Comparison of ENCODE assay signal across 9 mouse cellular contexts in genomic region chr2:128240536-128241279, GRCm38 (mm10).
DNase-seq lines count a peak whose midpoint lies in the region; ATAC-seq lines count a peak whose summit lies in the region.
"Had no signal": no experiment of that assay in that cellular context is flagged by ENCODE, and none has a peak within 500 bp of the region (broad histone marks: within the 10 kb centered on the region; RNA-seq: fewer than 3 reads in every experiment).

No protein-coding gene starts in this region.

- ATAC-seq in intestine, embryonic 16.5 days: peak; percentile 96
- ATAC-seq in forebrain, embryonic 13.5 days: no peak

- peak; percentile 89 for DNase-seq in 3T3-L1 (ENCODE audit: low read depth, low spot score)
- DNase-seq in ZHBTc4 (ENCODE audit: low read depth, low spot score): peak; percentile 33
- peak; percentile 76 for DNase-seq in lung, postnatal 10 days
- DNase-seq in natural killer cell, adult 2 months (ENCODE audit: low spot score in 2 of 2): no peak
- DNase-seq in right cerebral cortex, postnatal 36 days (ENCODE audit: low spot score in 2 of 2): no peak
- DNase-seq in layer of hippocampus, postnatal 36 days: no peak

- peak overlapping the region; percentile 88 for H3K27ac ChIP-seq in intestine, embryonic 16.5 days (ENCODE audit: low read length)
- no peak overlapping the region for H3K27ac ChIP-seq in forebrain, embryonic 13.5 days
- H3K27ac ChIP-seq: heart, embryonic 13.5 days had no signal

- peak overlapping the region; percentile 43 for H3K4me2 ChIP-seq in intestine, embryonic 16.5 days (ENCODE audit: low read depth, low read length)
- H3K4me2 ChIP-seq in forebrain, embryonic 13.5 days: no peak overlapping the region
- H3K4me2 ChIP-seq: heart, embryonic 13.5 days had no signal

- no peaks in the 10 kb centered on the region for H3K36me3 ChIP-seq in intestine, embryonic 16.5 days (ENCODE audit: control insufficient read depth, insufficient read depth, low read length)
- H3K36me3 ChIP-seq in forebrain, embryonic 13.5 days (ENCODE audit: poor library complexity, severe bottlenecking): no peaks in the 10 kb centered on the region
- H3K36me3 ChIP-seq: heart, embryonic 13.5 days had no signal

- H3K4me1 ChIP-seq in intestine, embryonic 16.5 days (ENCODE audit: control insufficient read depth, insufficient read depth, low read length): peaks cover 17% of the 10 kb centered on the region
- H3K4me1 ChIP-seq in forebrain, embryonic 13.5 days: peaks cover 20% of the 10 kb centered on the region

- WGBS in intestine, embryonic 16.5 days: 33% methylated on average over 9 of the region's 9 CpGs
- WGBS in forebrain, embryonic 13.5 days: 29% methylated on average over 9 of the region's 9 CpGs

- H3K4me3 ChIP-seq in intestine, embryonic 16.5 days (ENCODE audit: low read length): no peak overlapping the region
- H3K4me3 ChIP-seq in forebrain, embryonic 13.5 days: no peak overlapping the region
- H3K4me3 ChIP-seq: heart, embryonic 13.5 days had no signal

- no peaks in the 10 kb centered on the region for H3K9me3 ChIP-seq in intestine, embryonic 16.5 days (ENCODE audit: control insufficient read depth, low read length)
- H3K9me3 ChIP-seq in forebrain, embryonic 13.5 days (replicated peaks): no peaks in the 10 kb centered on the region
- H3K9me3 ChIP-seq: heart, embryonic 13.5 days had no signal

- 0 out of 2 replicates have a peak overlapping the region, but pooled peaks have one; percentile 37 for H3K9ac ChIP-seq in intestine, embryonic 16.5 days (ENCODE audit: low read depth, low read length)
- H3K9ac ChIP-seq in forebrain, embryonic 13.5 days: no peak overlapping the region
- H3K9ac ChIP-seq: heart, embryonic 13.5 days had no signal

- no peaks in the 10 kb centered on the region for H3K27me3 ChIP-seq in intestine, embryonic 16.5 days (replicated peaks; ENCODE audit: control insufficient read depth, insufficient read depth, low read length)
- no peaks in the 10 kb centered on the region for H3K27me3 ChIP-seq in forebrain, embryonic 13.5 days
- H3K27me3 ChIP-seq: heart, embryonic 13.5 days had no signal

Comparison
In these comparisons a context has a peak if more than half of its experiments do, and no peak if none do; other contexts are left out.
1. DNase-seq: peak in 3T3-L1 (single experiment), ZHBTc4 (single experiment) and lung, postnatal 10 days (single experiment); none in natural killer cell, adult 2 months (0 of 2), right cerebral cortex, postnatal 36 days (0 of 2) and layer of hippocampus, postnatal 36 days (0 of 2).